Mouse (Mus musculus) hindbrain, embryonic 11.5 days (tissue): Measurements from ENCODE around the gene Knstrn. TPM values are rescaled to one million over a fixed set of nuclear protein-coding genes. Genes with fewer than 3 reads are reported as not detected.
A peak's percentile ranks its signal among the peaks of the same experiment; 100 is the strongest.

Experiments
- ATAC-seq: fragments of 200-750 bp; cut with Nextera tagmentation; 2 replicates; pipeline ENCODE4 v1.8.0; 2017; ENCODE audit warnings: mild to moderate bottlenecking, moderate TSS enrichment, moderate library complexity; ENCODE audit not compliant: low FRiP score
- DNase-seq: peaks from one replicate; pipeline ENCODE4 v3.0.0-alpha.2; 2015; ENCODE audit warnings: low spot score
- H3K27ac ChIP-seq: fragments of 300-500 bp; sonication (generic); 2 replicates; pipeline ENCODE4 v1.5.1; 2014; ENCODE audit warnings: mild to moderate bottlenecking, low read depth, low read length
- H3K27me3 ChIP-seq: fragments of 300-500 bp; sonication (generic); 2 replicates; pipeline ENCODE4 v1.6.1; 2014; ENCODE audit warnings: mild to moderate bottlenecking, low read length, moderate library complexity, mixed read lengths; ENCODE audit not compliant: control insufficient read depth, insufficient read depth
- H3K36me3 ChIP-seq: fragments of 300-500 bp; sonication (generic); 2 replicates; pipeline ENCODE4 v1.6.1; 2014; ENCODE audit warnings: mild to moderate bottlenecking, low read length, moderate library complexity, mixed read lengths; ENCODE audit not compliant: control insufficient read depth, insufficient read depth
- H3K4me1 ChIP-seq: fragments of 300-500 bp; sonication (generic); replicated peaks from 2 replicates; pipeline ENCODE4 v1.6.1; 2014; ENCODE audit warnings: low read length, mixed read lengths; ENCODE audit not compliant: control insufficient read depth, insufficient read depth
- H3K4me2 ChIP-seq: fragments of 300-500 bp; sonication (generic); replicated peaks from 2 replicates; pipeline ENCODE4 v1.6.1; 2014; ENCODE audit warnings: mild to moderate bottlenecking, low read depth, low read length
- H3K4me3 ChIP-seq: fragments of 300-500 bp; sonication (generic); 2 replicates; pipeline ENCODE4 v1.5.1; 2014; ENCODE audit warnings: low read depth, low read length
- H3K9ac ChIP-seq: fragments of 300-500 bp; sonication (generic); 2 replicates; pipeline ENCODE4 v1.6.1; 2014; ENCODE audit warnings: low read depth, low read length
- H3K9me3 ChIP-seq: fragments of 300-500 bp; sonication (generic); 2 replicates; pipeline ENCODE4 v1.6.1; 2016; ENCODE audit warnings: low read length; ENCODE audit not compliant: control insufficient read depth
- WGBS: fragments of 180-500 bp; shearing (Covaris S2); extraction: QIAGEN DNeasy Blood & Tissue Kit; methylation state at CpG from one replicate; pipeline ENCODE4 v1.1.7; 2014; 5-methylcytosine and 5-hydroxymethylcytosine counted together
- polyA plus RNA-seq: library from polyadenylated mRNA; unstranded; fragments of >200 nt; fragmentation: Nextera tagmentation; extraction: Ambion mirVana; gene quantifications from 2 replicates; pipeline ENCODE4 v1.2.1, GENCODE M21; 2014

Knstrn gene
- polyA plus RNA-seq, 1 experiment from 2014 or later: 163 TPM

DNA sequence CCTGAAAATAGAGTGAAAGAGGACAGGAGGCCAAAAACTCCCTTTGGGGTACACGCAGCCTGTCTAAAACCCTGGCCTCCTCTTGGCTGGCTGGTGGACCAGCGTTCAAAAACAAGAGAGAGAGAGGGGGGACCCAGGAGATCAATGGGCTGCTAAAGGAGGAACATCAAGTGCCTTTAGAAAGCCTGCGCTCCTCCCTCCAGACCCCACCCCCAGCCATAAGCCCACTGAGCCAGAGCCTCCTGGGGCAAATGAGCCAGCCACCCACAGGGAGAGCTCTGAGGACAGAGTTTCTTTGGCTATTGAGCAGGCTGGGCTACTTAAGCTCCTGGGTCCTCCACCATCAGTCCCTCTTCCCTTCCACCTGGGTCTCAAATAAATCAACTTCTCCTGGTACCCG is 85.0 kb downstream of the Knstrn start:
- ATAC-seq: no peak
- Histone ChIP-seq H3K9me3 (no peaks in the 10 kb centered on the region), H3K4me2 (no peak overlapping the region), H3K9ac (0 out of 2 replicates have a peak overlapping the region, but pooled peaks have one; percentile 7), H3K4me3 (no peak overlapping the region), H3K4me1 (peaks cover 24% of the 10 kb centered on the region), H3K27ac (no peak overlapping the region), H3K36me3 (no peaks in the 10 kb centered on the region), H3K27me3 (peaks cover 60% of the 10 kb centered on the region)
- peak; percentile 25 for DNase-seq
- 2% methylated on average over 4 of the region's 4 CpGs for WGBS

DNA sequence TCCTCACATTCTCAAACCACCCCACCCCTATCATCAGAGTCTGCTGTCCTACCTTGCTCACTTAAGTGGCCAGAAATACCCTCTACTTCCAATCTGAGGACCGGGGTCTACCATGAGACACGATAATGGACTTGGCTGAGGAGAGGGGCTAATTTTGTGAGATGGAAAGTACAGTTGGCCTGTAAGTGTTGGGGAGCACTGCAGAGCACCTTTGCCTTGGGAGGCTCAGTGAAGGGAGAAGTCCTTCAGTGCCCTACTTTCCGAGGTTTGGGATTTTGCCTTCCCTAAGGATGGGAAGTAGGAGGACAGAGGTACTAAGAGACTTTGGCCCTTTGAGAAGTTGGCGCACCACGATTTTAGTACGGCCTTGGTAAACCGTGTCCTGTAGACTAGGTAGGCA is 85.5 kb downstream of the Knstrn start:
- ATAC-seq: no peak
- Histone ChIP-seq H3K4me2 (no peak overlapping the region), H3K36me3 (no peaks in the 10 kb centered on the region), H3K9me3 (no peaks in the 10 kb centered on the region), H3K27me3 (peaks cover 60% of the 10 kb centered on the region), H3K9ac (no peak overlapping the region), H3K27ac (no peak overlapping the region), H3K4me3 (no peak overlapping the region), H3K4me1 (peaks cover 26% of the 10 kb centered on the region)
- WGBS: 14% methylated on average over 7 of the region's 7 CpGs
- peak; percentile 31 for DNase-seq

DNA sequence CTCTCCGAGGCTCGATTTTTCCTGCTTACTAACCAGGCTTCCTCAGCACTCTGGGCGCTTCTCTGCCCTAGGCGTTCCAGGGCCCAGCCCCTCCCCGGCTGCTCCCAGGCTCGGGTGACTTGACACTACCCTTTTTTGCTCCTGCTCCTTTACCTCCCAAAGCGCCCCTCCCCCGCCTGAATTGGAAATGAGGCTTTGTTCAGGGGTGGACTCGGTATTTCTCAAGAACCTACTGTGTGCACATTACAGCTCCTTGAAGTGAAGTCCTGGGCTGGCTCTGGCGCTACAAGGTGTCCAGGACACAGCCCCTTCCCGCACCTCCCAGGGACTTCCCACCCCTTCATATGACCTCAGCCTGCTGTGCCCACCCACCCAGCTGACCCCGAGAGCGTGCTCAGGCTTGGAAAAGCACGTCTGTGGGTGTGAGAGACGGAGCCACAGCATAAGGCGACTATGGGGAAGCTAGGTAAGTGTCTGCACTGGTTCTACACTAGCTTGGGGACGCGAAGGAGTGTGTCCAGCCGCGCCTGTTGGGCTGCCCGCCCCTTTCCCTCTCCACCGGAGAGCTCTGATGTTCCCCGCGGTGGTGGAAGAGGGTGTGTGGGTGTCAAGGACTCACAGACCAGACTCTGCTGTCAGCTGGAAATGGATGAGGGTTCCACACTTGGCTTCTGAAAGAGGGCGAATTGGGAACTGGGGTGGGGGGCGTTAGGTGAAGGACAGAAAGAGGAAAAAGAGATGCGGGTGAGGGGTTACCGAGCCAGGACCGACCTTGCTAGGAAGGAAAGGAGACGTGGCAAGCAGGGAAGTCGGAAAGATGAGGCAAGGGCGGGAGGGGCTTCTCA is 86.4 kb downstream of the Knstrn start, which contains the start of gene Bahd1:
Bahd1 (plus strand) TSS at position 397 of the 845 bp plus-strand sequence.
- Histone ChIP-seq H3K27ac (peak within 1 kb of the TSS; percentile 85; the same call in 1 of the 2 replicates), H3K36me3 (no peaks in the 10 kb centered on the region), H3K27me3 (peaks cover 52% of the 10 kb centered on the region), H3K9ac (peak within 1 kb of the TSS; percentile 83), H3K9me3 (no peaks in the 10 kb centered on the region), H3K4me1 (peaks cover 30% of the 10 kb centered on the region), H3K4me3 (peak within 1 kb of the TSS; percentile 93), H3K4me2 (peak within 1 kb of the TSS; percentile 99)
- peak; percentile 6; the same call in 1 of the 2 replicates for ATAC-seq
- DNase-seq: peak; percentile 64
- under 1% methylated on average over 31 of the region's 32 CpGs for WGBS

DNA sequence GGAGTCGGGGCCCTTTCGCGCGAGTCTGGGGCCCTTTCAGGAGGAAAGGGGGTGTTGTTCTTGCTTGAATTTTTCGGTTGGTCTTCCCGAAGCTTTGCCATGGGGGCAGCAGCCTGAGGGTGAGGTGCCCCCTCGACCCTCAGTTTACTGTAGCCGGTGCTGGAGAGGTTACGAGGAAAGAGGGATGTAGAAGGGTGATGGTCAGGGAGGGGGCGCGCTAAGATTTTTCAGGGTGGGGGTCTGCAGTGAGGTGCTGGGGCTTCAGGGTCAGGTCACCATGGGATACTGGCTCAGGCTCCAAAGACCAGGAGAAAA is 87.0 kb downstream of the Knstrn start:
- WGBS: under 1% methylated on average over 11 of the region's 11 CpGs
- ATAC-seq: no peak; the same call in 1 of the 2 replicates
- Histone ChIP-seq H3K36me3 (no peaks in the 10 kb centered on the region), H3K9ac (peak overlapping the region; percentile 61), H3K9me3 (no peaks in the 10 kb centered on the region), H3K4me1 (peaks cover 30% of the 10 kb centered on the region), H3K4me3 (peak overlapping the region; percentile 93), H3K27ac (peak overlapping the region; percentile 27; the same call in 1 of the 2 replicates), H3K27me3 (peaks cover 46% of the 10 kb centered on the region), H3K4me2 (peak overlapping the region; percentile 99)
- no peak for DNase-seq

DNA sequence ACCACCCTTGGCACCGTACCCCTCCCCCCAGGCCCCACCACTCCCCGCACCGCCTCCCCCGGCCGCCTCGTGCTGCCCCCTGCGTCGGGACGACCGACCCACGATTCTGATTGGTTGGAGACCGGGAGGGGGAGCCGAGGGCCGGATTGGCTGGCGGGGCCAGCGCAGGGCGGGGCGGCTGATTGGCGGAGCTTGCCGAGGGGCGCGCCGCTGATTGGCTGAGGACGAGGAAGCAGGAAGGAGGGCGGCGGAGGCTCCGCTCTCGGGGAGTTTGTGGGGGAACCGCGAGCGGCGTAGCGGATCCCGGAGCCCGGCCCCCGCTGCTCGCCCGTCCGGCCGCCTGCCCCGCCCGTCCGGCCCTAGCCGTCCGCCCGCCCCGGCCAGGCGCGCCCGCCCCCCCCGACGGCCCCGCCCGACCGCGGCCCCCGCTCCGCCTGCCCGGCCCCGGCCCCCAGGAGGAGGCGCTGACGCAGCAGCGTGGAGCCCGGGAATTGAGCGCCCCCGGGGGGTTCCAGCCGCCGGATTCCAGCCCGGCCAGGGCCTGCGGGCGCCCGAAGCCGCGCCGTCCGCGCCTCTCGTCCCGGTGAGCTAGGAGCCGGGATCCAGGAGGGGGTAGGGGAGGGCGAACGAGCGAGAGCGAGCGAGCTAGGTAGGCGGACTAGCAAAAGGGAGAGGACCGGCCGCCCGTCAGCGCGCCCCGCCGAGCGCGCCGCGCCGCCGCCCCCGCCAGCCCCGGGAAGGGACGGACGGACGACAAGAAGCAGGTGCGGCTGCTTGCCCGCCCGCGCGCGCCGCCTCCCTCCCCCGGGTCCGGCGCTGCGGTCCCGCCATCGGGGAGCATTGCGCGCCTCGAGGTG is 87.6 kb downstream of the Knstrn start:
- Histone ChIP-seq H3K27ac (peak overlapping the region; percentile 85), H3K27me3 (peaks cover 40% of the 10 kb centered on the region), H3K9me3 (no peaks in the 10 kb centered on the region), H3K36me3 (no peaks in the 10 kb centered on the region), H3K4me2 (peak overlapping the region; percentile 99), H3K4me3 (peak overlapping the region; percentile 93), H3K9ac (peak overlapping the region; percentile 83), H3K4me1 (peaks cover 28% of the 10 kb centered on the region)
- ATAC-seq (peak; percentile 92), DNase-seq (peak; percentile 95)
- under 1% methylated on average over 29 of the region's 120 CpGs for WGBS

DNA sequence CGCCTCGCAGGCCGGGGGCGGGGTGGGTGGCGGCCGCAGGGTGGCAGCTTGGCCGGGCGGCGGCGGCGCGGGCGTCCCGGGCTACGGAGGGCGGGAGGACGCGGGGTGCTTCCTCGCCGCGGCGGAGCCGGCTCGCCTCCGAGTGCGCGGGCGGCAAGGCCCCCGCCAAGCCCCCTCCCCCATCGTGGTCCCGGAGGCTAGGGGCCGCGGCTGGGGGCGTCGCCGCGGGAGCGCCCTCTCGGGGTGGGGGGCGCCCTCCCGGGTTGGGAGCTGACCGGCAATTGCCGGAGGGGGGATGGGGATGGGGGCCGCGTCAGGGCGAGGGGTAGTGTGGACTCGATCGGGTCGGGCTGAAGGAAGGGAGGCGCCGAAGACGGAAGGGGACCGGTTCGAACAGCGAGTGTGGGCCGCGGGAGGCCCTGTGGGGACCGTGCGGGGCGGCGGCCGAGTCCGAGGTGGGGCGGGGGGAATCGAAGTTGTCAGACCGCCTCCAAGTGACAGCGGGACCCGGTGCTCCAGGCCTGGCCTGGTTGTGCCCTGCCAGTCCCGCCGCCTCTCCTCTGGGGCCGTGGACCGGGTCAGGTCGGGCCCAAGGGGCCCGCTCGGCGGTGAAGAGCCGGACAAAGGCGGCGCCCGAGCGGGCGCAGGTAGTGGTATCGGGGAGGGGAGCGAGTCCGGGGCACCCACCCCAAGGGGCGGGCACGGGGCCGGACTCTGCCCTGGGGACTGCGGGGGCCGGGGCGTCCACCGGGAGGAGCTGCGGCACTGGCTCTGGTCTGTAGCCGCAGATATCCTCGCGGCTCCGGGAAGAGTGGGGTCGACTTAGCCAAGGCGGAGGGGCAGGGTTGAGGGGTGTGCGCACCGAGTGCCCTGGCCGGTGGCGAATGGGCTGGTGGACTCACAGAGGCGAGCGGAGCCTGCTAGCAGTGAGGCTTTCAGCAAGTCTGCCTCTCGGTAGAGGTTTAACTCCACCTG is 88.5 kb downstream of the Knstrn start:
- peak; percentile 14 for ATAC-seq
- WGBS: 2% methylated on average over 67 of the region's 106 CpGs

DNA sequence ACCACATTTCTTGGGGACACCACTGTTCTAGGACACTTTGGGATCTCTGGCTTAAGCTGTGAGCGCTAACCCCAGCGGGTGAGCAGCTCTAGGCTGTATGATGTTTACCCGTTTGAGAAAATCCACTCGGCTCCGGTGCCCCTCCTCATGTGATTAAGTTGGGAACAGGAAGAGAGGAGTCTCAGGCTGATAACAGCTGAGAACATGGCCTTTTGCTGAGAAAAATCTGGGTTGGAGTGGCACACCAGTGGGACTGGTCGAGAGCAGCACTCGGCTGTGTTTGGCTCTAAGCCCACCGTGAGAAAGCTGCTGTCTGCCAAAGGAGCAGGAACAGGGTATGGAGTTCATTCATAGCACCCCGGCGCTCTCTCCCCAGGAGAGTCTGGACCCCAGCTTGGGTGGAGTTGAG is 89.5 kb downstream of the Knstrn start:
- H3K4me1 ChIP-seq: peaks cover 18% of the 10 kb centered on the region

More for the DNA sequence above, 88.5 kb downstream of the Knstrn start:
- Histone ChIP-seq H3K27ac (peak overlapping the region; percentile 85), H3K36me3 (no peaks in the 10 kb centered on the region), H3K9me3 (no peaks in the 10 kb centered on the region), H3K9ac (peak overlapping the region; percentile 83), H3K4me2 (peak overlapping the region; percentile 99), H3K4me3 (peak overlapping the region; percentile 93), H3K4me1 (peaks cover 21% of the 10 kb centered on the region), H3K27me3 (peaks cover 31% of the 10 kb centered on the region)
- peak; percentile 66 for DNase-seq

More for the DNA sequence above, 89.5 kb downstream of the Knstrn start:
- peak overlapping the region; percentile 93 for H3K4me3 ChIP-seq
- H3K27me3 ChIP-seq: peaks cover 21% of the 10 kb centered on the region
- ATAC-seq (no peak), DNase-seq (peak; percentile 30)
- 12% methylated on average over 10 of the region's 10 CpGs for WGBS
- no peaks in the 10 kb centered on the region for H3K36me3 ChIP-seq
- peak overlapping the region; percentile 83; the same call in 1 of the 2 replicates for H3K9ac ChIP-seq
- H3K9me3 ChIP-seq: no peaks in the 10 kb centered on the region
- no peak overlapping the region for H3K27ac ChIP-seq
- H3K4me2 ChIP-seq: peak overlapping the region; percentile 99
